ENCODE assay signal across 22 mouse cellular contexts in the genomic region with DNA sequence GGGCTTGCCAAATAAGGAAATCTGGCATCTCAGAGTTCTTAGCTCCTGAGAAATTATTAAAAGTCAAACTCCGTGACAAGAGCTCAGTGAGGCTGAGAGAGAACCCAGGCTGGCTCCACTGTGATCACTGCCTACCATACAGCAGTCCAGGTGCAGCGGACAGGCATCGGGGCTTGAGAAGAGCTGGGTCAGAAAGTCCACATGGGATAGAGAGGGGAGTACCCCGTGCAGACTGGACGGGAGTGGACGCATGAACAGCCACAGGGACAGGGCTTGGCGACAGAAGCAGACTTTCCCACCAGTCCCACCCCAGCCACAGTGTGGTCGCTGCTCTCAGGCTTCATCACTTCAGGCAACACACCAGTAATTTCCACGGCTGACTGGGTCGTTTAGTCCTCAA.
A peak's percentile ranks its signal among the peaks of the same experiment; 100 is the strongest.
DNase-seq lines count a peak whose midpoint lies in the region; ATAC-seq lines count a peak whose summit lies in the region.
"Had no signal": no experiment of that assay in that cellular context is flagged by ENCODE, and none has a peak within 500 bp of the region (broad histone marks: within the 10 kb centered on the region; RNA-seq: fewer than 3 reads in every experiment).

No protein-coding gene starts in this region.

- DNase-seq in gastrocnemius, postnatal 14 days: peak; percentile 4
- no peak for DNase-seq in gastrocnemius, postnatal 36 days
- no peak for DNase-seq in limb, embryonic 10.5 days (ENCODE audit: low spot score)
- peak; percentile 6 for DNase-seq in kidney, postnatal 14 days
- DNase-seq in layer of hippocampus, adult 18-20 months (ENCODE audit: low spot score in 2 of 2): no peak
- DNase-seq: adrenal gland, postnatal 14 days; cerebellum, adult 8-10 months; gastrocnemius, adult 2 months; layer of hippocampus, postnatal 36 days; spleen, adult 18-20 months; thymus, adult 18-20 months; thymus, postnatal 36 days had no signal

- peaks cover 4% of the 10 kb centered on the region; the same call in 1 of the 2 replicates for H3K4me1 ChIP-seq in limb, embryonic 15.5 days
- H3K4me1 ChIP-seq in limb, embryonic 10.5 days: peaks cover 6% of the 10 kb centered on the region
- H3K4me1 ChIP-seq in hindbrain, embryonic 13.5 days (replicated peaks): no peaks in the 10 kb centered on the region; the same call in 1 of the 2 replicates
- H3K4me1 ChIP-seq: forebrain, embryonic 13.5 days; hindbrain, embryonic 10.5 days; liver, embryonic 15.5 days; lung, embryonic 15.5 days had no signal

- H3K27ac ChIP-seq in limb, embryonic 15.5 days: no peak overlapping the region
- H3K27ac ChIP-seq in limb, embryonic 10.5 days: no peak overlapping the region; the same call in 1 of the 2 replicates
- no peak overlapping the region for H3K27ac ChIP-seq in hindbrain, embryonic 13.5 days
- H3K27ac ChIP-seq: forebrain, embryonic 13.5 days; gastrocnemius, adult 2 months; hindbrain, embryonic 10.5 days; hindbrain, postnatal 0 days; liver, embryonic 15.5 days; lung, embryonic 15.5 days had no signal

- H3K4me2 ChIP-seq in limb, embryonic 15.5 days: no peak overlapping the region
- no peak overlapping the region for H3K4me2 ChIP-seq in hindbrain, embryonic 13.5 days
- H3K4me2 ChIP-seq: forebrain, embryonic 13.5 days; heart, embryonic 12.5 days; liver, embryonic 15.5 days; lung, embryonic 15.5 days; midbrain, embryonic 11.5 days had no signal

- H3K4me3 ChIP-seq in limb, embryonic 15.5 days: no peak overlapping the region
- H3K4me3 ChIP-seq in limb, embryonic 10.5 days: no peak overlapping the region
- H3K4me3 ChIP-seq in hindbrain, embryonic 13.5 days: no peak overlapping the region
- H3K4me3 ChIP-seq: forebrain, embryonic 13.5 days; gastrocnemius, adult 2 months; heart, embryonic 12.5 days; hindbrain, embryonic 10.5 days; liver, embryonic 15.5 days; lung, embryonic 15.5 days had no signal

- no peak overlapping the region for H3K9ac ChIP-seq in limb, embryonic 15.5 days
- no peak overlapping the region for H3K9ac ChIP-seq in hindbrain, embryonic 13.5 days
- H3K9ac ChIP-seq: forebrain, embryonic 13.5 days; heart, embryonic 12.5 days; liver, embryonic 15.5 days; lung, embryonic 15.5 days had no signal

- H3K36me3 ChIP-seq in limb, embryonic 15.5 days: no peaks in the 10 kb centered on the region
- H3K36me3 ChIP-seq in limb, embryonic 10.5 days: no peaks in the 10 kb centered on the region
- H3K36me3 ChIP-seq in hindbrain, embryonic 13.5 days: no peaks in the 10 kb centered on the region
- H3K36me3 ChIP-seq: heart, embryonic 12.5 days; hindbrain, embryonic 10.5 days; liver, embryonic 15.5 days; lung, embryonic 15.5 days had no signal

- no peaks in the 10 kb centered on the region for H3K27me3 ChIP-seq in limb, embryonic 15.5 days
- no peaks in the 10 kb centered on the region for H3K27me3 ChIP-seq in limb, embryonic 10.5 days (ENCODE audit: low read depth, poor library complexity, severe bottlenecking)
- H3K27me3 ChIP-seq in hindbrain, embryonic 13.5 days: no peaks in the 10 kb centered on the region
- H3K27me3 ChIP-seq: forebrain, embryonic 13.5 days; heart, embryonic 12.5 days; liver, embryonic 15.5 days; lung, embryonic 15.5 days had no signal

- 64% methylated on average over 10 of the region's 10 CpGs for WGBS in limb, embryonic 15.5 days
- WGBS in limb, embryonic 10.5 days: 79% methylated on average over 10 of the region's 10 CpGs
- 75% methylated on average over 10 of the region's 10 CpGs for WGBS in hindbrain, embryonic 13.5 days

- ATAC-seq in limb, embryonic 15.5 days (ENCODE audit: insufficient number of reproducible peaks, low FRiP score, low TSS enrichment, low read depth): 0 out of 2 replicates have a peak, but pooled peaks have one; percentile 35
- ATAC-seq in hindbrain, embryonic 13.5 days (ENCODE audit: low FRiP score): no peak
- ATAC-seq: forebrain, embryonic 13.5 days; hindbrain, postnatal 0 days; intestine, embryonic 16.5 days had no signal

- intact Hi-C loops in gastrocnemius, postnatal 14 days (cut with DNase I; ENCODE audit: low total_unique reads): no loop called here
- intact Hi-C loops in gastrocnemius, postnatal 36 days (cut with DNase I): no loop called here

- H3K9me3 ChIP-seq in limb, embryonic 15.5 days: no peaks in the 10 kb centered on the region
- no peaks in the 10 kb centered on the region for H3K9me3 ChIP-seq in limb, embryonic 10.5 days (replicated peaks)
- no peaks in the 10 kb centered on the region for H3K9me3 ChIP-seq in hindbrain, embryonic 13.5 days
- H3K9me3 ChIP-seq: forebrain, embryonic 13.5 days; heart, embryonic 12.5 days; hindbrain, embryonic 10.5 days; liver, embryonic 15.5 days; lung, embryonic 15.5 days had no signal

Comparison
In these comparisons a context has a peak if more than half of its experiments do, and no peak if none do; other contexts are left out.
1. DNase-seq: peak in gastrocnemius, postnatal 14 days (single experiment) and kidney, postnatal 14 days (single experiment); none in gastrocnemius, postnatal 36 days (0 of 2), limb, embryonic 10.5 days (single experiment) and layer of hippocampus, adult 18-20 months (0 of 2).